Mouse (Mus musculus): ENCODE data around the gene Prox2. TPM values are rescaled to one million over a fixed set of nuclear protein-coding genes. Genes with fewer than 3 reads are reported as not detected.

The Prox2 gene
- total and polyA plus RNA-seq, 2 experiments from 2014 or later: 1.4 TPM

GRCm38 (mm10) chr12:85131361-85131760 is 20.8 kb upstream of the Prox2 start:
- no peak overlapping the region for H3K4me3 ChIP-seq (ENCODE audit: low read depth, low read length)
- ATAC-seq: no peak
- TF ChIP-seq CTCF (IDR thresholded peaks at IDR 0.05; ENCODE audit: low read depth): no peak
- no peak overlapping the region for H3K27ac ChIP-seq (ENCODE audit: low read depth, low read length)
- H3K9ac ChIP-seq: no peak overlapping the region
- peaks cover 81% of the 10 kb centered on the region for H3K36me3 ChIP-seq (ENCODE audit: insufficient read depth)
- DNase-seq: no peak
- H3K9me3 ChIP-seq (ENCODE audit: low read length): no peaks in the 10 kb centered on the region
- H3K4me2 ChIP-seq (ENCODE audit: low read depth): no peak overlapping the region
- no peaks in the 10 kb centered on the region for H3K4me1 ChIP-seq (ENCODE audit: insufficient read depth)
- WGBS: 91% methylated on average over 6 of the region's 6 CpGs
- H3K27me3 ChIP-seq (ENCODE audit: insufficient read depth, low read length): no peaks in the 10 kb centered on the region

GRCm38 (mm10) chr12:85129426-85129978 is 18.9 kb upstream of the Prox2 start:
- no peaks in the 10 kb centered on the region for H3K27me3 ChIP-seq (ENCODE audit: insufficient read depth, low read length)
- ATAC-seq: no peak
- H3K4me1 ChIP-seq (ENCODE audit: insufficient read depth): no peaks in the 10 kb centered on the region
- no peak overlapping the region for H3K9ac ChIP-seq
- no peak overlapping the region for H3K4me3 ChIP-seq (ENCODE audit: low read depth, low read length)
- no peak for DNase-seq
- no peak overlapping the region for H3K4me2 ChIP-seq (ENCODE audit: low read depth)
- no peak for TF ChIP-seq CTCF (IDR thresholded peaks at IDR 0.05; ENCODE audit: low read depth)
- H3K27ac ChIP-seq (ENCODE audit: low read depth, low read length): no peak overlapping the region
- peaks cover 71% of the 10 kb centered on the region for H3K36me3 ChIP-seq (ENCODE audit: insufficient read depth)
- no peaks in the 10 kb centered on the region for H3K9me3 ChIP-seq (ENCODE audit: low read length)
- WGBS: 91% methylated on average over 9 of the region's 9 CpGs

GRCm38 (mm10) chr12:85126986-85127603 is 16.5 kb upstream of the Prox2 start:
- no peaks in the 10 kb centered on the region for H3K27me3 ChIP-seq (ENCODE audit: insufficient read depth, low read length)
- H3K9me3 ChIP-seq (ENCODE audit: low read length): no peaks in the 10 kb centered on the region
- H3K9ac ChIP-seq: no peak overlapping the region
- no peak overlapping the region for H3K27ac ChIP-seq (ENCODE audit: low read depth, low read length)
- no peak for ATAC-seq
- peaks cover 73% of the 10 kb centered on the region for H3K36me3 ChIP-seq (ENCODE audit: insufficient read depth)
- 70% methylated on average over 8 of the region's 8 CpGs for WGBS
- H3K4me2 ChIP-seq (ENCODE audit: low read depth): no peak overlapping the region
- no peaks in the 10 kb centered on the region for H3K4me1 ChIP-seq (ENCODE audit: insufficient read depth)
- no peak for DNase-seq
- no peak overlapping the region for H3K4me3 ChIP-seq (ENCODE audit: low read depth, low read length)
- TF ChIP-seq CTCF (IDR thresholded peaks at IDR 0.05; ENCODE audit: low read depth): no peak

GRCm38 (mm10) chr12:85124751-85125150 is 14.2 kb upstream of the Prox2 start:
- Histone ChIP-seq H3K27ac (ENCODE audit: low read depth, low read length) (no peak overlapping the region), H3K4me3 (ENCODE audit: low read depth, low read length) (no peak overlapping the region), H3K9me3 (ENCODE audit: low read length) (no peaks in the 10 kb centered on the region), H3K36me3 (ENCODE audit: insufficient read depth) (peaks cover 72% of the 10 kb centered on the region), H3K4me2 (ENCODE audit: low read depth) (no peak overlapping the region), H3K27me3 (ENCODE audit: insufficient read depth, low read length) (no peaks in the 10 kb centered on the region), H3K4me1 (ENCODE audit: insufficient read depth) (no peaks in the 10 kb centered on the region), H3K9ac (no peak overlapping the region)
- ATAC-seq (no peak), DNase-seq (no peak)
- 95% methylated on average over 5 of the region's 5 CpGs for WGBS
- no peak for TF ChIP-seq CTCF (IDR thresholded peaks at IDR 0.05; ENCODE audit: low read depth)

- H3K36me3 ChIP-seq (ENCODE audit: insufficient read depth): peaks cover 75% of the 10 kb centered on the region
- H3K4me1 ChIP-seq (ENCODE audit: insufficient read depth): no peaks in the 10 kb centered on the region
- ATAC-seq (no peak), DNase-seq (no peak)
- no peak overlapping the region for H3K4me2 ChIP-seq (ENCODE audit: low read depth)
- no peaks in the 10 kb centered on the region for H3K9me3 ChIP-seq (ENCODE audit: low read length)
- no peak for TF ChIP-seq CTCF (IDR thresholded peaks at IDR 0.05; ENCODE audit: low read depth)
- no peaks in the 10 kb centered on the region for H3K27me3 ChIP-seq (ENCODE audit: insufficient read depth, low read length)
- H3K9ac ChIP-seq: no peak overlapping the region
- H3K4me3 ChIP-seq (ENCODE audit: low read depth, low read length): no peak overlapping the region
- H3K27ac ChIP-seq (ENCODE audit: low read depth, low read length): no peak overlapping the region
- WGBS: 97% methylated on average over 11 of the region's 11 CpGs
These were observed 13.1 kb upstream of the Prox2 start for GRCm38 (mm10) chr12:85123645-85124044.

GRCm38 (mm10) chr12:85123108-85123530 is 12.6 kb upstream of the Prox2 start:
- no peak for TF ChIP-seq CTCF (IDR thresholded peaks at IDR 0.05; ENCODE audit: low read depth)
- no peak for DNase-seq
- Histone ChIP-seq H3K27ac (ENCODE audit: low read depth, low read length) (no peak overlapping the region), H3K4me1 (ENCODE audit: insufficient read depth) (no peaks in the 10 kb centered on the region), H3K9me3 (ENCODE audit: low read length) (no peaks in the 10 kb centered on the region), H3K27me3 (ENCODE audit: insufficient read depth, low read length) (no peaks in the 10 kb centered on the region), H3K4me3 (ENCODE audit: low read depth, low read length) (no peak overlapping the region), H3K36me3 (ENCODE audit: insufficient read depth) (peaks cover 75% of the 10 kb centered on the region), H3K4me2 (ENCODE audit: low read depth) (no peak overlapping the region), H3K9ac (no peak overlapping the region)
- ATAC-seq: no peak
- WGBS: 96% methylated on average over 9 of the region's 9 CpGs

- WGBS: 63% methylated on average over 9 of the region's 9 CpGs
- no peak overlapping the region for H3K27ac ChIP-seq (ENCODE audit: low read depth, low read length)
- DNase-seq: no peak
- H3K4me1 ChIP-seq (ENCODE audit: insufficient read depth): no peaks in the 10 kb centered on the region
- no peak overlapping the region for H3K4me2 ChIP-seq (ENCODE audit: low read depth)
- TF ChIP-seq CTCF (IDR thresholded peaks at IDR 0.05; ENCODE audit: low read depth): no peak
- H3K4me3 ChIP-seq (ENCODE audit: low read depth, low read length): no peak overlapping the region
- peaks cover 70% of the 10 kb centered on the region for H3K36me3 ChIP-seq (ENCODE audit: insufficient read depth)
- H3K9ac ChIP-seq: no peak overlapping the region
- no peaks in the 10 kb centered on the region for H3K9me3 ChIP-seq (ENCODE audit: low read length)
- no peak for ATAC-seq
- H3K27me3 ChIP-seq (ENCODE audit: insufficient read depth, low read length): no peaks in the 10 kb centered on the region
These were observed 11.4 kb upstream of the Prox2 start for GRCm38 (mm10) chr12:85121806-85122459.

All from forebrain, postnatal 0 days (tissue).